Mouse (Mus musculus): ENCODE measurements around the gene Ric1. TPM values are rescaled to one million over a fixed set of nuclear protein-coding genes. Genes with fewer than 3 reads are reported as not detected.
A peak's percentile ranks its signal among the peaks of the same experiment; 100 is the strongest.

The Ric1 gene
- 28.8 TPM for polyA plus RNA-seq (2021)

GRCm38 (mm10) chr19:29521637-29522435, at the start of gene Ric1:
Ric1 (plus strand) TSS chr19:29522282.
- in situ Hi-C loops (cut with MboI; ENCODE audit: low pct_unique_long_range_greater_than_20kb): loop anchor here (25.0 kb wide), 1 partner anchor 735 kb away; no protein-coding TSS in a partner anchor
- no peaks in the 10 kb centered on the region for H3K27me3 ChIP-seq
- CTCF ChIA-PET: interaction anchor here (1.0 to 1.1 kb wide), 3 partner anchors 8 to 166 kb away, joined by 3 to 6 read pairs (median 3); no protein-coding TSS in a partner anchor

GRCm38 (mm10) chr19:29472424-29472823, 49.7 kb upstream of the Ric1 start:
- H3K27me3 ChIP-seq: no peaks in the 10 kb centered on the region
- DNase-seq (ENCODE audit: low read depth, low spot score): no peak
- no peak for ATAC-seq
- no peak for TF ChIP-seq CTCF (IDR thresholded peaks at IDR 0.05)
- in situ Hi-C loops (cut with MboI; ENCODE audit: low pct_unique_long_range_greater_than_20kb): no loop called here
- POLR2A ChIA-PET: interaction anchor here (1.0 kb wide), 1 partner anchor 25 kb away, joined by 3 read pairs; no protein-coding TSS in a partner anchor
- CTCF ChIA-PET: no interaction called here

More at GRCm38 (mm10) chr19:29521637-29522435, at the start of gene Ric1:
- POLR2A ChIA-PET: no interaction called here
- ATAC-seq (peak; percentile 93), DNase-seq (ENCODE audit: low read depth, low spot score) (no peak)
- TF ChIP-seq CTCF (IDR thresholded peaks at IDR 0.05): no peak

DNA sequence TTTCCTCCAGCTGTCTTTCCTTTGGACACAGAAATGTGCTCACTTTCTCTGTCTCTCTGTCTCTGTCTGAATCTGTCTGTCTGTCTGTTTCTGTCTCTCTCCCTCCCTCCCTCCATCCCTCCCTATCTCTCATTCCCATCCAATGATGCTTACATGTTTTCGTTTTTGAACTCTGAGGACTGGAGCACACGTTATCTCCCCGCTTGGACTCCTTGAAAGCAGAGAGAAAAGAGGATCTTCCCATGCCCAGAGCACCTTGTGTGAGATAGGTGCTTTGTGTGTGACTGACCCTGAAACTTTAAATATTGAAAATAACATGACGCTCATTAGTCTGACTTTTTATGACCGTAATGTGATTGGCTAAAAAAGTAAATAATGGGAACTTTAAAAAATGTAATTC, 49.1 kb upstream of the Ric1 start:
- DNase-seq (ENCODE audit: low read depth, low spot score): no peak
- in situ Hi-C loops (cut with MboI; ENCODE audit: low pct_unique_long_range_greater_than_20kb): no loop called here
- ATAC-seq: no peak
- CTCF ChIA-PET: no interaction called here
- no peaks in the 10 kb centered on the region for H3K27me3 ChIP-seq
- POLR2A ChIA-PET: interaction anchor here (1.0 kb wide), 1 partner anchor 24 kb away, joined by 3 read pairs; no protein-coding TSS in a partner anchor
- TF ChIP-seq CTCF (IDR thresholded peaks at IDR 0.05): no peak

- in situ Hi-C loops (cut with MboI; ENCODE audit: low pct_unique_long_range_greater_than_20kb): no loop called here
- ChIA-PET POLR2A (no interaction called here), CTCF (no interaction called here)
- DNase-seq (ENCODE audit: low read depth, low spot score) (no peak), ATAC-seq (no peak)
- no peaks in the 10 kb centered on the region for H3K27me3 ChIP-seq
- no peak for TF ChIP-seq CTCF (IDR thresholded peaks at IDR 0.05)
Observed at GRCm38 (mm10) chr19:29474803-29475202, 47.3 kb upstream of the Ric1 start.

DNA sequence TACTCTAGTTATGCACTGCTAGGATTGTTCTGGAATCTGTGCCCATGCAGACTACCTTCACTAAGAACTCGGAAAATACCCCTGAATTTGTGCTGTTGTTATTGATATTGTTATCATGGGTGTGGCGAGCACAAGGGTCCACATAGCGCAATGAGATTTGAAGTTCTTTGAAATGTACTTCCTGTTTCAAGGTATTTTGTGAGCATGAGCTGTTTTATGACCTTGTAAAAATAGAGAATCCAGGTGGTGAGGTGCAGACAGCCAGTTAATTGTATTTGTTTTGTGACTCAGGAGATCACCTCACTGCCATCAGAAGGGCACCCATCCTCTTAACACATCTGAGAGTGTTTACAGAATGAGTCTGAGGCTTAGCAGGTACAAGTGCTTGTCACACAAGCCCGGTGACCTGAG, 46.9 kb upstream of the Ric1 start:
- H3K27me3 ChIP-seq: no peaks in the 10 kb centered on the region
- in situ Hi-C loops (cut with MboI; ENCODE audit: low pct_unique_long_range_greater_than_20kb): no loop called here
- ATAC-seq (no peak), DNase-seq (ENCODE audit: low read depth, low spot score) (no peak)
- no peak for TF ChIP-seq CTCF (IDR thresholded peaks at IDR 0.05)
- ChIA-PET POLR2A (no interaction called here), CTCF (no interaction called here)

DNA sequence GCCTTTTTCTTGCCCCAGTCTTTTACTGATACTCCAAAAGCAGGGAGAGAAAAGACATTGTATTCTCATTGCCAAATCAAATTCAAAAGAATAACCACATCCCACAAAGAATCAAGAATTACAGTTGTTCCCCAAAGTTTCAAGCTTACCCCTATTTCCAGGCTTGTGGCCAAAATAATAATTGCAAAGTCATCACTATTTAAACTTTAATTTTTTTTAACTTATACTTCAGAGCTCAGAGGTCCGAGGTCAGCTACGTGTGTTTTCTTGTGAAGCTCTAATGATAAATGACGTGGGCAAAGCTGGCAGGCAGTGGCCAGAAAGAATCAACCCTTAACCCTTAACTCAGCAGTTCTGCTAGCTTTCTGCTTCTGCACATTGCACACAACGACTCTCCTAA, 43.5 kb upstream of the Ric1 start:
- H3K27me3 ChIP-seq: no peaks in the 10 kb centered on the region
- in situ Hi-C loops (cut with MboI; ENCODE audit: low pct_unique_long_range_greater_than_20kb): no loop called here
- no peak for TF ChIP-seq CTCF (IDR thresholded peaks at IDR 0.05)
- DNase-seq (ENCODE audit: low read depth, low spot score) (no peak), ATAC-seq (no peak)
- POLR2A ChIA-PET: no interaction called here
- CTCF ChIA-PET: interaction anchor here (1.1 to 2.7 kb wide), 2 partner anchors 10 to 123 kb away, joined by 4 to 7 read pairs; no protein-coding TSS in a partner anchor

GRCm38 (mm10) chr19:29481578-29481977, 40.5 kb upstream of the Ric1 start:
- in situ Hi-C loops (cut with MboI; ENCODE audit: low pct_unique_long_range_greater_than_20kb): no loop called here
- DNase-seq (ENCODE audit: low read depth, low spot score) (no peak), ATAC-seq (no peak)
- ChIA-PET CTCF (interaction anchor here (0.9 kb wide), 1 partner anchor 19 kb away, joined by 4 read pairs; no protein-coding TSS in a partner anchor), POLR2A (no interaction called here)
- no peaks in the 10 kb centered on the region for H3K27me3 ChIP-seq
- TF ChIP-seq CTCF (IDR thresholded peaks at IDR 0.05): no peak

DNA sequence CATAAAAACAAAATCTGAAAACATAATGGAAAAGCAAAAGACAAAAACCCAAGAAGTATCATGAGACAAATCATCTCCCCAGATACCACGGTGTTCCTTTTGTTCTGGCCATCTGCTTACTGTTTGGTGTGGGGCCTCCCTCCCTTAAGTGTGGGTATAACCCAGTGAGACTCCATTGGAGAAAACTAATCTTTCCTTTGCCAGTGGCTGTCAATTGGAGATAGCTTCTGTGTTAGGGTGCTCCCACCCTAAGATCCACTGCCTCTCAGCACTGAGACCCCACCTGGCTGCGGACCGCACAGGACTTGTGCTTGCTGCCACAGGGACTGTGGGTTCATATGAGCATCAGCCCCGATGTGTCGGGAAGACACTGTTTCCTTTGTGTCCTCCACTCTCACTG, 39.9 kb upstream of the Ric1 start:
- TF ChIP-seq CTCF (IDR thresholded peaks at IDR 0.05): no peak
- no peak for DNase-seq (ENCODE audit: low read depth, low spot score)
- ChIA-PET POLR2A (interaction anchor here (1.0 kb wide), 1 partner anchor 12 kb away, joined by 10 read pairs; no protein-coding TSS in a partner anchor), CTCF (no interaction called here)
- in situ Hi-C loops (cut with MboI; ENCODE audit: low pct_unique_long_range_greater_than_20kb): no loop called here
- ATAC-seq: no peak
- H3K27me3 ChIP-seq: no peaks in the 10 kb centered on the region

GRCm38 (mm10) chr19:29482637-29483036, 39.4 kb upstream of the Ric1 start:
- no peak for TF ChIP-seq CTCF (IDR thresholded peaks at IDR 0.05)
- POLR2A ChIA-PET: interaction anchor here (1.0 to 1.4 kb wide), 2 partner anchors 13 to 14 kb away, joined by 4 to 10 read pairs; no protein-coding TSS in a partner anchor
- DNase-seq (ENCODE audit: low read depth, low spot score) (no peak), ATAC-seq (no peak)
- in situ Hi-C loops (cut with MboI; ENCODE audit: low pct_unique_long_range_greater_than_20kb): no loop called here
- CTCF ChIA-PET: no interaction called here
- H3K27me3 ChIP-seq: no peaks in the 10 kb centered on the region

GRCm38 (mm10) chr19:29483386-29483785, 38.7 kb upstream of the Ric1 start:
- POLR2A ChIA-PET: interaction anchor here (1.4 kb wide), 1 partner anchor 15 kb away, joined by 4 read pairs; no protein-coding TSS in a partner anchor
- in situ Hi-C loops (cut with MboI; ENCODE audit: low pct_unique_long_range_greater_than_20kb): no loop called here
- CTCF ChIA-PET: no interaction called here

DNA sequence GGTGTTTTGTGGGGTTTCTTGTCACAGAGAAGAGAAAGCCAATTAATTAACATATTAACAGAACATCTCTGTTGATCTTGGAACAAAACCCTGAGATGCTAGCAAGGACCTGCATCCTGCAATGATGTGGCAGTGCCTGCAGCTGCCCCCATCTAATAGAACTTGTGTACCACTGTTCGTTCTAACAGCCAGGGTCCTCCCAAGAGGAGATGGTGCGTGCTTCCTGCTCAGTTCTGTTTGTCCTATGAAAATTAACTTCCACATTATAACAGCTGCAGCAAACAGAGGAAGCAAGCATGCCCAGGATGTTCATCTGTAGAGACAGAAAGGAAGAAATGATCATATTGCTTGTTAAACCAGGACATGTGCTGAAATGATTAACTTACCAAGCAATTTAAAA, 37.5 kb upstream of the Ric1 start:
- DNase-seq (ENCODE audit: low read depth, low spot score): no peak
- in situ Hi-C loops (cut with MboI; ENCODE audit: low pct_unique_long_range_greater_than_20kb): no loop called here
- ChIA-PET CTCF (no interaction called here), POLR2A (interaction anchor here (1.4 kb wide), 1 partner anchor 13 kb away, joined by 4 read pairs; no protein-coding TSS in a partner anchor)
- no peak for TF ChIP-seq CTCF (IDR thresholded peaks at IDR 0.05)
- no peaks in the 10 kb centered on the region for H3K27me3 ChIP-seq
- ATAC-seq: no peak

More at GRCm38 (mm10) chr19:29483386-29483785, 38.7 kb upstream of the Ric1 start:
- peak; percentile 21 for ATAC-seq
- DNase-seq (ENCODE audit: low read depth, low spot score): no peak
- H3K27me3 ChIP-seq: no peaks in the 10 kb centered on the region
- no peak for TF ChIP-seq CTCF (IDR thresholded peaks at IDR 0.05)
